Mouse (Mus musculus) layer of hippocampus, postnatal 10 days (tissue): ENCODE results near the gene Clip4. TPM values are rescaled to one million over a fixed set of nuclear protein-coding genes. Genes with fewer than 3 reads are reported as not detected.
A peak's percentile ranks its signal among the peaks of the same experiment; 100 is the strongest.

Source experiments
- DNase-seq, 2 experiments: peaks; one replicate each; pipeline ENCODE4 v3.0.0; 2021; ENCODE audit warnings: low spot score in 2 of 2
- total RNA-seq, 2 experiments: library from RNA; stranded (reverse); gene quantifications; 2 replicates each; pipeline ENCODE4 v1.2.3; 2021

Gene Clip4
- total RNA-seq, 2 experiments from 2014 or later: 61.5 to 64.4 TPM

DNA sequence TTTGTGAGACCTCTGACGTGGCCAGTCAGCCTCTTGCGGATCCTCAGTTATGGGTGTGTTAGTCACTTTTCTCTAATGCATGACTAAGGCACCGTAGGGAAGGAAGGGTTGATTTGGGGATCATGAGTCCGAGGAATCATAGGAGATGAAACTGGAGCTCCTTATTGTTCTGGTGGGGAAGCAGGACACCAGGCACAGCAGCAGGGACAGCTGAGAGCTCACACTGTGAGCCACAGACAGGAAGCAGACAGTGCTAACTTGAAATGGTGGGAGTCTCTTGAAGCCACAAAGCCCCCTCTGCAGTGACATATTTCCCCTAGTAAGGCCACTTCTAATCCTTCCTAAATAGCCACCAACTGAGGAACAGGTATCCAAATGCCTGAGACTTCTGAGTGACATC is 22.8 kb downstream of the Clip4 start:
- no peak for DNase-seq

DNA sequence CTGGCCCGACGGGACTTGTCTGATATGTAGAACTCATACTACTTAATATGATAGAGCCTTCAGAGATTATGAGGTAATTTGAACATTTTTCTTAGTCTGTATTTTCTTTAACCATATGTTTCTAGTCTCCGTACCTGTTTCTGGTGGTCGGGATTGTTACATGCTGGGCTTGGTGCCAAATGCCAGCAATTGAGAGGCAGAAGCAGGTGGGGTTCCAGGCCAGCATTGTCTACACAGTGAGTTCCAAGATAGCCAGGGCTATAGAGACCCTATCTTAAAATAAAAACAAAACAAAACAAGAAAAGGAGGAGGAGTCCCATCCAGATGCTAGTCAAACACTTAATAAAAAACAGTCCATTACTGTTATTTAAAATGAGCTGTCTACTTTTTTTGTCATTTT is 23.3 kb downstream of the Clip4 start:
- DNase-seq: no peak

DNA sequence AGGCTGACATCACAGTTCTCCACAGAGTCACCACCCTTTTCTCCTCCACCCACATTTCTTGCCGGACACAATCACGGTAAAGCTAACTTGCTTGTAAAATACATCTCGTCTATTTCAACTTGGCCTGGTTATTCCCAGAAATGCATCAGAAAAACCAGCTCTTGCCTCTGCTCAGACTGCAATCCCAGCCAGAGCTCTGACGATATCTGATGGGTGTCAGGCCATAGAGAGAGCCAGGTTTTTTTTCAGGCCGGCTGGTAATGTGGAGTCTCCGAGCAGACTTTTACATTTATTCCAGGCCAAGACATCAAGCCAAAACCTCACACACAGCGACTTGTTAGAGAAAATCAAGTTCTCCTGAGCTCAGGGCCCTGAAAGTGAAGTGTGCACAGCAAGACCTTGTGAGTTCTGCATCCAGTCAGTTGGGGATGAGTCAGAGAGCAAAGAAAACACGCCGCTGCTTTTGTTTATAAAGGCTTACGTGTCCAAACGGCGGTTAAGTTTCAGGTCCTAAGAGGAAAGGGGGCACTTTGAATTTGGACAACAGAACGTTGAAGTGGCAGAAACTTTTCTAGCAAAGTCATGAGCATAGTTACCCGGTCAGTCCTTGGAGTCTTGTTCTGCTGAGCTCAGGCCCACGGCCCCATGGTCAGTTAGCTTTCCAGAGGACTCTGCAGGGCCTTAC is 27.4 kb downstream of the Clip4 start:
- DNase-seq: no peak

- DNase-seq: no peak
Observed at GRCm38 (mm10) chr17:71803456-71803855, 35.2 kb downstream of the Clip4 start.

DNA sequence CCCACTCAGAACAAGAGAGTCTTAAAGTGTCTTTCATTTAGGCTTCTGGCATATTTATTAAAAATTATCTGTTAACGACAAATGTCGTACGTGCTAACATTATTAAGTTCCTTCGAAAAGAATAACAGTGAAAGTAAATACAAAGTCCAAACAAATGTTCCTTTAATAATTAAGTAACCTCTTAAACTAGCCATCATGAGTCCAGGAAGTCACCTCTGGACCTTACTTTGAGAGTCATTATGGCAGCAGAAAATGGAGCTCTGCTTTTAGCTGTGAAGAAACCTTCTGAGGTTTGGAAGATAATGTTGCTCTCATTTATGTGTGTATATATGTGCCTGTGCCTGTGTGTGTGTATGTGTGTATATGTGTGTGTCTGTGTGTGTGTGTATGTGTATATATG is 35.6 kb downstream of the Clip4 start:
- no peak for DNase-seq

GRCm38 (mm10) chr17:71811070-71811469 is 42.8 kb downstream of the Clip4 start:
- DNase-seq: no peak

DNA sequence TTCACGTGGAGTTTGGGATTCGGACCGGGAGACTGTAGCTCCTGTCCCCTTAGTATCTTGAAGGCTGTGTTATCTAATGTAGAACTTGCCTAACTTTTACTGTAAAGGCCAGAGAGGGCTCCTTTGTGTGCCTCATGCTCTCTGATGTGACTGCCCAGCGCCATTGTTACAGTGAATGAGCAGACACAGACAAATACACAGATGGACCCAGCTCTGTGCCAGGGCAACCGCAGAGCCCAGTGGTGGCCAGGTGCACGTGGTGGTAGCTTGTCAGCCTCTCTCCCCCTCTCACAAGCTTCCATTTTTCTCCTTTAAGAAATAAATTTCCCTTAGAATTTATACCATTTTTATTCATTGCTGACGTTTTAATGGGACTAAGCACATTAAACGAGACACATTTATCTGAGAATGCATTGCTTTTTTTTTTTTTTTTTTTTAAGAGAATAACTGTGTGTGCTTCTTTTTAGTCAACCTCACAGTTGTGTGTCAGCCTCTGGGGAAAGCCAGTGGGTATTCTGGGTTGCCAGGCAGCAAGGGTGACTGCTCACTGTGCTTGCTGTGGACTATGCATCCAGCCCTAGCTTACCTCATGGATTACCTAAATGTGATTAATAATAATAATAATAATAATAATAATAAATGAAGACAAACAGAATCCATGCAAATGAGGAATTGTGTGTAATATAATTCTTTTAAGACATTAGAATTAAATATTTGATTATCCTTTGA is 48.0 kb downstream of the Clip4 start:
- DNase-seq: no peak

GRCm38 (mm10) chr17:71823622-71824306 is 55.5 kb downstream of the Clip4 start:
- DNase-seq: no peak

- DNase-seq: no peak
Observed at GRCm38 (mm10) chr17:71826603-71827002, 58.3 kb downstream of the Clip4 start.

DNA sequence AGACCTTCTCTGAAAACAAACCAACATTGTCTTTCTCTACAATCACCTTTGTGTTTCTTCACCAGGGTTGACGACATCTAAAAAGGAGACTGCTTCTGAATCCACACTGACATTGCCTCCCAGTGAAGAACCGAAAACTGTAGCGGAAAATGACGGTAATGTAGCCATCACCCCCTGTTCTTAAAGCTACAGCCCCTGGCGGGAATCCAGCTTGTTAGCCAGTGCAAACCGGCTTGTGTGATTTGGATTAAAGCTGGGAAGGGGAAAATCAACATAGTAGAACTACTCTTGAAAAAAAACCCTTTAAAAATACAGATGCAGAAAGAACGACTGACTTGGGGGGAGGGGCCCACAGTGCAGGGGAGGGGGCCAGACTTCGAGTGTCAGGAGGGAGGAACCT is 59.4 kb downstream of the Clip4 start:
- no peak for DNase-seq

- no peak for DNase-seq
Observed at GRCm38 (mm10) chr17:71828647-71829414, 60.6 kb downstream of the Clip4 start.

DNA sequence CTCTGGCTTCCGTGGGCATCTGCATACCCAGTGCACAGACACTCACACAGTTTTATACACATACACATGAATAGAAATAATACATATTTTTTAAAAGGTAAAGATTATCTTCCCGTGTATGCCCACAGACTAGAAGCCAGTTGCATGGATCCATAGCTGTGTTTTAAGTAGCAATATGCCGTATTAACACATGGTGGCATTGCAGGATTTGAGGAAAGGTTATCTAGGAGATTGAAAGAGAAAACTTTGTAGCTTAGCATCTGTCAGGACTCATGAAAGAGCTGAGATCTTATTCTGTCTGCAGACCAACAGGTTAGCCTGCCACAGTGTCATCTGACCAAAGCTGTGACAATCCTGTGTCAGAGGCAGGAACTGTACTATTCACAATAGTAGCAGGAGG is 63.7 kb downstream of the Clip4 start:
- no peak for DNase-seq

DNA sequence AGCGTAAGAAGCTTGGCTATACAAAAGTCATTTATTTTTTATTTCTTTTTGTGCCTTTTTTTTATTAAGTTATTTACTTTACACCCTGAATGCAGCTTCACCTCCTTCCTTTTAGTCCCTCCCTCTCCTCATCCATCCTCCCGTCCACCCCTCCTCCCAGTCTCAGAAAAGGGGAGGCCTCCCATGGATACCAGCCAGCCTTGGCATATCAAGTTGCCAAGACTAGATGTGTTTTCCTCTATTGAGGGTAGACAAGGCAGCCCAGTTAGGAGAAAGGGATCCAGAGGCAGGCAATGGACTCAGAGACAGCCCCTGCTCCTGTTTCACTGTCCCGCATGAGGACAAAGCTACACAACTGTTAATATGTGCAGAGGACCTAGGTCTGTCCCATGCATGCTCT is 93.9 kb downstream of the Clip4 start:
- no peak for DNase-seq

GRCm38 (mm10) chr17:71862895-71863294 is 94.6 kb downstream of the Clip4 start:
- DNase-seq: no peak

GRCm38 (mm10) chr17:71864039-71864438 is 95.8 kb downstream of the Clip4 start:
- DNase-seq: no peak

DNA sequence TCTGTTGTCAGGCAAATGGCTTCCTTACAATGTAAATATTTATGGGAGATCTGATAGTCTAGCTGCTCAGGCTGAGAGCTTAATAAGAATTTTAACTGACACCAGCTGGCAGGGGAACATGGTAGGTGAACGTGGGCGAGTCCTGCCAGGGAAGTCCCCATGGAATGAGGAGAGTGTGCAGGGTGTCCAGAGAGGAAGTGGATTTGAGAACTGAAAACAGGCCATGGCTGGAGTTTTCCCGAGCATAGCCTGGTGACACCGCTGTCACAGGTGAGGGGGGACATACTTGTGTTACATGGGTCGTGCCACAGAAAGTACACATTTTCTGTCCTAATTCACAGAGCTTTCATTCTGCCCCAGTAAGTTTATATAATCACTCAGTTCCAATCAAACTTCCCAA is 97.2 kb downstream of the Clip4 start:
- DNase-seq: no peak

DNA sequence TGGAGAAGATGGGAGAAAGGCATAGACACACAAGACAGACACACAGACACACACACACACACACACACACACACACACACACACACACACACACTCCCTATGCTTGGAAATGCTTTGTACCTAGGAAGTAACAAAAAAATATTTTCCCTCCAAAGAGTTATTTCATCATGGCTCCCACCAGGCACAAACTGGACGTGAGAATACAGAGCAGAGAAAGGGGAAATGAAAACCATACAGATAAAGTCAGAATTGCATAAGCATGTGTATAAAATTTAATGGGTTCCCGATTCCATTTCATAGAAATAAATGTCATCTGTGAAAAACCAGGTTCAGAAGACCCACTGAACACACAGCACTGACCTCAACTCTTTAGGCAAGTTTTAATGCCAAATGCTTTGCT is 99.6 kb downstream of the Clip4 start:
- DNase-seq: no peak

DNA sequence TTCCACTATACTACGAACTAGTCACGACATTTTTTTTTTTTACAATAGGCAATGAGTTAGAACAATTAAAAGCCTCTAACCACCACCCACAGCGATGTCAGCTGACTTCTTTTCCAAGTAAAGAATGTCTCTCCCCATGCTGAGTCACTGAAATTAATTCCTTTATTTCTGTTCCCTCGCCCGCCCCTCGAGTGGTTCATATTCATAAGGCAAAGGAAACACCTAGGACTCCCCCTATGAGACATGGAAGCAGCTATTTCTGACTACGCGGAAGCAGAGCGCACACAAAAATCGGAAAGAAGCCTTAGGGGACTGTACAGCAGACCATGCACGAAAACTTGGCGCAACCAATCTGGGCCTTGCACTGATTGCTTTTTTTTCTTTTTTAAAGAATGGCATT is 100.6 kb downstream of the Clip4 start:
- DNase-seq: no peak

GRCm38 (mm10) chr17:71869372-71870231 is 101.3 kb downstream of the Clip4 start:
- DNase-seq: peak; percentile 54 to 62

DNA sequence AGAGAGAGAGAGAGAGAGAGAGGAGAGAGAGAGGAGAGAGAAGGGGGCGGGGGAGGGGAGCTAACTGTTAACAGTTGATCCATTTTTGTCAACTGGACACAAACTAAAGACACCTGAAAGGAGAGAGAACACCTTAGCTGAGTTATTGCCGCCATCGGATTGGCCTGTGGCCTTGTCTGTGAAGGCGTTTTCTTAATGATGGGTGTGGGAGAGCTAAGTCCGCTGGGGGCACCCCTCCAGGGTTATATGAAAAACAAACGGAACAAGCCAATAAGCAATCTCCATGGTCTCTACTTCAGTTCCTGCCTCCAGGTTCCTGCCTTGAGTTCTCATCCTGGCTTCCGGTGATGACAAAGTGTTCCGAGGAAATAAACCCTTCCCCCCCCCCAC is 102.0 kb downstream of the Clip4 start:
- DNase-seq: no peak

DNA sequence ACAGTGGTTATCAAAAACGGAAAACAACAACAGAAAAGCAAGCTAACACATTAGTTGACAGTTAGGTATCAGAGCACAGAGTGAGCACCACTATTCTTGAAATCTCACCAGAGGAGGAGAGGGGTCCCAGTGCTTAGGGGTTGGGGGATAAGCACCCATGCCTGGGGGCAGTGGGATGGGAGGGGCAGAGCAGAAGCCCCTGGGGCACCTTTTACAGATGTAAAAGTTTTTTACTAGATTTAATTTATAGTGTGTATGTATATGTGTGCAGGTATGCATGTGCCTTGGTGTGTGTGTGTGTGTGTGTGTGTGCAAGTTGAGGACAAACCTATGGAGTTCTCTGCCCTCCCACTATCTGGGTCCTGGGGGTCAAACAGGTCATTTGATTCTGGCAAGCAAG is 102.4 kb downstream of the Clip4 start:
- no peak for DNase-seq
